Mouse (Mus musculus) hindbrain, embryonic 15.5 days (tissue): ENCODE data around the gene Pin1. TPM values are rescaled to one million over a fixed set of nuclear protein-coding genes. Genes with fewer than 3 reads are reported as not detected.
A peak's percentile ranks its signal among the peaks of the same experiment; 100 is the strongest.
"Not testable (repeated sequence)": the region's sequence is repeated elsewhere in the genome, so short reads cannot be mapped to it uniquely, and the experiment has no call there.

Experiments used
- ATAC-seq: fragments of 200-750 bp; cut with Nextera tagmentation; 2 replicates; pipeline ENCODE4 v1.8.0; 2017; ENCODE audit warnings: low read depth, moderate number of reproducible peaks, moderate TSS enrichment; ENCODE audit not compliant: low FRiP score
- H3K27ac ChIP-seq: fragments of 300-500 bp; sonication (generic); replicated peaks from 2 replicates; pipeline ENCODE4 v1.5.1; 2015; ENCODE audit warnings: mild to moderate bottlenecking, inconsistent platforms
- H3K27me3 ChIP-seq: fragments of 300-500 bp; sonication (generic); 2 replicates; pipeline ENCODE4 v1.6.1; 2015; ENCODE audit warnings: control low read depth, inconsistent platforms
- H3K36me3 ChIP-seq: fragments of 300-500 bp; sonication (generic); 2 replicates; pipeline ENCODE4 v1.6.1; 2015; ENCODE audit warnings: control low read depth, inconsistent platforms
- H3K4me1 ChIP-seq: fragments of 300-500 bp; sonication (generic); replicated peaks from 2 replicates; pipeline ENCODE4 v1.6.1; 2015; ENCODE audit warnings: control low read depth, inconsistent platforms
- H3K4me2 ChIP-seq: fragments of 300-500 bp; sonication (generic); 2 replicates; pipeline ENCODE4 v1.6.1; 2015; ENCODE audit warnings: moderate library complexity, mild to moderate bottlenecking, inconsistent platforms
- H3K4me3 ChIP-seq: fragments of 300-500 bp; sonication (generic); 2 replicates; pipeline ENCODE4 v1.5.1; 2015; ENCODE audit warnings: mild to moderate bottlenecking, inconsistent platforms
- H3K9ac ChIP-seq: fragments of 300-500 bp; sonication (generic); 2 replicates; pipeline ENCODE4 v1.6.1; 2015; ENCODE audit warnings: inconsistent platforms
- H3K9me3 ChIP-seq: fragments of 300-500 bp; sonication (generic); 2 replicates; pipeline ENCODE4 v1.6.1; 2016; ENCODE audit warnings: control low read depth, inconsistent platforms
- WGBS: fragments of 180-500 bp; shearing (Covaris S2); methylation state at CpG from one replicate; pipeline ENCODE4 v1.1.7; 2015; 5-methylcytosine and 5-hydroxymethylcytosine counted together
- polyA plus RNA-seq: library from polyadenylated mRNA; unstranded; fragments of >200 nt; fragmentation: Nextera tagmentation; extraction: Ambion mirVana; gene quantifications from 2 replicates; pipeline ENCODE4 v1.2.1, GENCODE M21; 2015

The Pin1 gene
- polyA plus RNA-seq, 1 experiment from 2014 or later: 66.0 TPM

GRCm38 (mm10) chr9:20682389-20682722 lies 30.5 kb downstream of the Pin1 start:
- H3K4me3 ChIP-seq: no peak overlapping the region
- peak overlapping the region; percentile 48 for H3K27ac ChIP-seq
- WGBS: 48% methylated on average over 2 of the region's 2 CpGs
- H3K4me2 ChIP-seq: no peak overlapping the region
- no peaks in the 10 kb centered on the region for H3K36me3 ChIP-seq
- H3K9ac ChIP-seq: no peak overlapping the region
- no peak for ATAC-seq
- H3K27me3 ChIP-seq: no peaks in the 10 kb centered on the region
- H3K4me1 ChIP-seq: peaks cover 21% of the 10 kb centered on the region
- H3K9me3 ChIP-seq: no peaks in the 10 kb centered on the region

- 55% methylated on average over 17 of the region's 17 CpGs for WGBS
- Histone ChIP-seq H3K4me1 (peaks cover 23% of the 10 kb centered on the region), H3K4me3 (no peak overlapping the region), H3K27ac (no peak overlapping the region), H3K4me2 (no peak overlapping the region), H3K9me3 (no peaks in the 10 kb centered on the region), H3K9ac (no peak overlapping the region), H3K36me3 (no peaks in the 10 kb centered on the region), H3K27me3 (no peaks in the 10 kb centered on the region)
- no peak for ATAC-seq
Observed at GRCm38 (mm10) chr9:20685081-20685861, 33.4 kb downstream of the Pin1 start.

GRCm38 (mm10) chr9:20689403-20689802 lies 37.5 kb downstream of the Pin1 start:
- ATAC-seq: no peak
- 36% methylated on average over 1 of the region's 1 CpGs for WGBS
- Histone ChIP-seq H3K27me3 (no peaks in the 10 kb centered on the region), H3K4me3 (no peak overlapping the region), H3K27ac (peak overlapping the region; percentile 61), H3K36me3 (no peaks in the 10 kb centered on the region), H3K4me1 (peaks cover 11% of the 10 kb centered on the region), H3K9ac (no peak overlapping the region), H3K4me2 (no peak overlapping the region), H3K9me3 (no peaks in the 10 kb centered on the region)

GRCm38 (mm10) chr9:20689913-20690312 lies 38.0 kb downstream of the Pin1 start:
- Histone ChIP-seq H3K4me2 (no peak overlapping the region), H3K9ac (no peak overlapping the region)

GRCm38 (mm10) chr9:20690449-20690848 lies 38.6 kb downstream of the Pin1 start:
- not testable (repeated sequence) for ATAC-seq, H3K27me3 ChIP-seq, H3K9ac ChIP-seq, H3K4me3 ChIP-seq, H3K36me3 ChIP-seq, H3K4me2 ChIP-seq, H3K9me3 ChIP-seq
- Histone ChIP-seq H3K27ac (peak overlapping the region; percentile 61; the same call in 1 of the 2 replicates), H3K4me1 (peaks cover 22% of the 10 kb centered on the region)
- WGBS: 83% methylated on average over 2 of the region's 2 CpGs

More at GRCm38 (mm10) chr9:20689913-20690312, 38.0 kb downstream of the Pin1 start:
- Histone ChIP-seq H3K27me3 (no peaks in the 10 kb centered on the region), H3K4me3 (no peak overlapping the region), H3K27ac (peak overlapping the region; percentile 61), H3K9me3 (no peaks in the 10 kb centered on the region), H3K36me3 (no peaks in the 10 kb centered on the region), H3K4me1 (peaks cover 16% of the 10 kb centered on the region)
- WGBS: 2% methylated on average over 4 of the region's 4 CpGs
- ATAC-seq: peak; percentile 52; the same call in 1 of the 2 replicates

DNA sequence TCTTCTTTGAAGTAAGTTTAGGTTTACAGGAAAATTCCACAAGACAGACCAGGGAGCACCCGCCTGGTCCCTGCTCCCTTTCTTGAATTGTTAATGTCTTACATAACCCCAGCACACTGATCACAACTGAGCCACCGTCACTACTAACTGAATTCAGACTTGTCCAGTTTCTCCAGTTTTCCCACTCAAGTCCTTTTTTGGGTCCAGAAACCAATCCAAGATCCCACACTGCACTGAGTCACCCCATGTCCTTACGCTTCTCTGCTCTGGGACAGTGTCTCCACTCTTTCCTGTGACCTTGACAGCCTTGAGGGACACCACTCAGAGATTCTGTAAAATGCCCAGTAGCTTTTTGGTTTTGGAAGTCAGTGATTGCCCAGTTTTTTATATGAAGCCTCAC lies 41.0 kb downstream of the Pin1 start:
- Histone ChIP-seq H3K9ac (no peak overlapping the region), H3K36me3 (no peaks in the 10 kb centered on the region), H3K4me3 (no peak overlapping the region), H3K27ac (no peak overlapping the region), H3K4me2 (no peak overlapping the region), H3K9me3 (no peaks in the 10 kb centered on the region), H3K27me3 (no peaks in the 10 kb centered on the region), H3K4me1 (peaks cover 41% of the 10 kb centered on the region)
- no peak for ATAC-seq
- WGBS: 94% methylated on average over 3 of the region's 3 CpGs

- WGBS: 3% methylated on average over 25 of the region's 25 CpGs
Observed at GRCm38 (mm10) chr9:20694721-20695235, 42.9 kb downstream of the Pin1 start.

GRCm38 (mm10) chr9:20696107-20696712 lies 44.3 kb downstream of the Pin1 start:
- no peaks in the 10 kb centered on the region for H3K9me3 ChIP-seq
- WGBS: 42% methylated on average over 5 of the region's 5 CpGs
- H3K36me3 ChIP-seq: no peaks in the 10 kb centered on the region
- no peak overlapping the region for H3K4me2 ChIP-seq
- H3K9ac ChIP-seq: no peak overlapping the region
- no peak overlapping the region for H3K27ac ChIP-seq
- H3K4me3 ChIP-seq: no peak overlapping the region
- no peaks in the 10 kb centered on the region for H3K27me3 ChIP-seq
- ATAC-seq: no peak
- peaks cover 33% of the 10 kb centered on the region for H3K4me1 ChIP-seq

More at GRCm38 (mm10) chr9:20694721-20695235, 42.9 kb downstream of the Pin1 start:
- peak overlapping the region; percentile 48 for H3K4me2 ChIP-seq
- peak overlapping the region; percentile 17; the same call in 1 of the 2 replicates for H3K9ac ChIP-seq
- peaks cover 39% of the 10 kb centered on the region for H3K4me1 ChIP-seq
- H3K27ac ChIP-seq: peak overlapping the region; percentile 64
- ATAC-seq: peak; percentile 37; the same call in 1 of the 2 replicates
- no peaks in the 10 kb centered on the region for H3K9me3 ChIP-seq
- H3K36me3 ChIP-seq: no peaks in the 10 kb centered on the region
- H3K27me3 ChIP-seq: no peaks in the 10 kb centered on the region
- peak overlapping the region; percentile 16 for H3K4me3 ChIP-seq

DNA sequence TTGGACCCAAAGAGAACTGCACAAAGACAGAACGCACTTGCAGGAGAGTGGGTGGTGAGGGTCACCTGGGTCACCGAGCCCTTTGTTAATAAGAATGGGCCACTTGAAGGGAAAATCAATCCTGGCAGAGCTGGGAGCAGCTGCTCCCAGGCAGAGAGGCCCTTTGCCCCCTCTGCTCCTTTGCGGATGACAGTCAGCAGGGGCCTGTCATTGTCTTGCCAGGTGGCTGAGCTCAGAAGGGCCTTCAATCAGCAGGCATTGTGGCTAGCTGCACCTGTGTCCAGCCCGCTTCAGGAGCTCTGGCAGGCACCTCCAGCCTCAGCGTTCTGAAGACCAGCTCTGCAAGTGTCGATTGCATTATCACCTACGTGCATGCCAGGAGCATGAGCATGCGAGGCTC lies 45.6 kb downstream of the Pin1 start:
- Histone ChIP-seq H3K9me3 (no peaks in the 10 kb centered on the region), H3K36me3 (no peaks in the 10 kb centered on the region), H3K27me3 (no peaks in the 10 kb centered on the region), H3K27ac (peak overlapping the region; percentile 48; the same call in 1 of the 2 replicates), H3K4me3 (no peak overlapping the region), H3K4me1 (peaks cover 33% of the 10 kb centered on the region), H3K4me2 (no peak overlapping the region), H3K9ac (no peak overlapping the region)
- ATAC-seq: no peak
- 9% methylated on average over 8 of the region's 8 CpGs for WGBS

- Histone ChIP-seq H3K9ac (no peak overlapping the region), H3K9me3 (no peaks in the 10 kb centered on the region), H3K4me2 (no peak overlapping the region), H3K27me3 (no peaks in the 10 kb centered on the region), H3K4me1 (peaks cover 14% of the 10 kb centered on the region), H3K4me3 (no peak overlapping the region), H3K27ac (peak overlapping the region; percentile 50), H3K36me3 (no peaks in the 10 kb centered on the region)
- peak; percentile 38 for ATAC-seq
- 20% methylated on average over 8 of the region's 8 CpGs for WGBS
Observed at GRCm38 (mm10) chr9:20703832-20704380, 52.0 kb downstream of the Pin1 start.

DNA sequence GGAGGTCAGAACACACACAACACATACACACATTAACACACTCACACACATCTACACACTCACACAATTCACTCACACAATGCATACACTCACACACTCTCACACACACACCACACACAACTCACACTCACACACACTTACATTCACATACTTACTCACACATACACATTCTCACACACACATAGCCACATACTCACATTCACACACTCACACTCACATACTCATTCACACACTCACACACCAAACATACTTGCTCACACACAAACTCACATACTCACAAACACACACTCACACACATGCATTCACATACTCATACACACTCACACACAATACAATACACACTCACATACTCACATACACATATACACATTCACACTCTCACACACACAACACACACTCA lies 53.5 kb downstream of the Pin1 start:
- no peak overlapping the region for H3K27ac ChIP-seq
- H3K4me1 ChIP-seq: peaks cover 14% of the 10 kb centered on the region
- no peaks in the 10 kb centered on the region for H3K9me3 ChIP-seq
- no peaks in the 10 kb centered on the region for H3K36me3 ChIP-seq
- no peak for ATAC-seq
- H3K4me3 ChIP-seq: no peak overlapping the region
- H3K9ac ChIP-seq: no peak overlapping the region
- H3K27me3 ChIP-seq: no peaks in the 10 kb centered on the region
- no peak overlapping the region for H3K4me2 ChIP-seq

DNA sequence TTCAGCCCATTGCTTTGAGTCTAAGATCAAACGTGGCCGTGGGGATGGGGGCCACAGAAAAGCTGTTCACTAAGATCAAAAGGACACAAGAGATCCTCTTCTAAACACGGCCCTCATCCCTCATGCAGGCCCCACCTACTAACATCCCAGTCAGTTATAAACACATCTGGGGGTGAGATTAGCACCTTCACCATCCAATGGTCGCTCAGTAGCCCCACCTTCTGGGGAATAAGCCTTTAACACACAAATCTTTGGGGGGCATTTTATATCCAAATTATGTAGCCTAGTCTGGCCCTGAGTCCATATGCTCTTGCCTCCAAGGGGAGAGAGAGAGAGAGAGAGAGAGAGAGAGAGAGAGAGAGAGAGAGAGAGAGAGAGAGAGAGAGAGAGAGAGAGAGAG lies 54.1 kb downstream of the Pin1 start:
- ATAC-seq: no peak
- H3K27ac ChIP-seq: no peak overlapping the region
- H3K4me2 ChIP-seq: no peak overlapping the region
- peaks cover 14% of the 10 kb centered on the region for H3K4me1 ChIP-seq
- WGBS: 45% methylated on average over 4 of the region's 4 CpGs
- no peaks in the 10 kb centered on the region for H3K36me3 ChIP-seq
- H3K4me3 ChIP-seq: no peak overlapping the region
- H3K27me3 ChIP-seq: no peaks in the 10 kb centered on the region
- no peaks in the 10 kb centered on the region for H3K9me3 ChIP-seq
- no peak overlapping the region for H3K9ac ChIP-seq
